Mouse (Mus musculus): ENCODE results near the gene Cradd.

- TF ChIP-seq CTCF (conservative IDR thresholded peaks at IDR 0.05; ENCODE audit: low read length) (no peak), NANOG (IDR thresholded peaks at IDR 0.05; ENCODE audit: borderline replicate concordance, low read length) (no peak), POU5F1 (IDR thresholded peaks at IDR 0.05; ENCODE audit: borderline replicate concordance, low read length) (no peak)
Measured at GRCm38 (mm10) chr10:95256095-95256494, 67.8 kb downstream of the Cradd start.

Measured in E14TG2a.4 (cell line).